Mouse (Mus musculus) kidney, postnatal 0 days (tissue): ENCODE measurements around the gene Sdk2. TPM values are rescaled to one million over a fixed set of nuclear protein-coding genes. Genes with fewer than 3 reads are reported as not detected.

Experiments
- ATAC-seq: fragments of 200-750 bp; cut with Nextera tagmentation; replicated peaks from 2 replicates; pipeline ENCODE4 v1.8.0; 2017; ENCODE audit warnings: low read depth, moderate number of reproducible peaks, moderate TSS enrichment, moderate library complexity; ENCODE audit not compliant: low FRiP score
- DNase-seq: peaks from one replicate; pipeline ENCODE4 v3.0.0-alpha.2; 2016; ENCODE audit warnings: low spot score
- H3K27ac ChIP-seq: fragments of 300-500 bp; sonication (generic); 2 replicates; pipeline ENCODE4 v1.5.1; 2014; ENCODE audit warnings: mild to moderate bottlenecking
- H3K27me3 ChIP-seq: fragments of 300-500 bp; sonication (generic); 2 replicates; pipeline ENCODE4 v1.6.1; 2014; ENCODE audit warnings: low read length, mixed read lengths; ENCODE audit not compliant: insufficient read depth
- H3K36me3 ChIP-seq: fragments of 300-500 bp; sonication (generic); 2 replicates; pipeline ENCODE4 v1.6.1; 2014; ENCODE audit warnings: low read length, mixed read lengths; ENCODE audit not compliant: insufficient read depth
- H3K4me1 ChIP-seq: fragments of 300-500 bp; sonication (generic); replicated peaks from 2 replicates; pipeline ENCODE4 v1.6.1; 2014; ENCODE audit warnings: antibody characterized with exemption, low read length, mixed read lengths; ENCODE audit not compliant: insufficient read depth
- H3K4me2 ChIP-seq: fragments of 300-500 bp; sonication (generic); 2 replicates; pipeline ENCODE4 v1.6.1; 2014; ENCODE audit warnings: mild to moderate bottlenecking, low read length, moderate library complexity, mixed read lengths
- H3K4me3 ChIP-seq: fragments of 300-500 bp; sonication (generic); replicated peaks from 2 replicates; pipeline ENCODE4 v1.5.1; 2014; ENCODE audit warnings: low read depth, low read length
- H3K9ac ChIP-seq: fragments of 300-500 bp; sonication (generic); 2 replicates; pipeline ENCODE4 v1.6.1; 2014; ENCODE audit warnings: low read depth, low read length
- H3K9me3 ChIP-seq: fragments of 300-500 bp; sonication (generic); replicated peaks from 2 replicates; pipeline ENCODE4 v1.6.1; 2016; ENCODE audit warnings: low read length, inconsistent platforms, mixed read lengths
- CTCF ChIP-seq: IDR thresholded peaks from 2 replicates; pipeline ENCODE4 v1.5.1; 2016; ENCODE audit warnings: antibody characterized with exemption, low read depth, mild to moderate bottlenecking, moderate library complexity
- WGBS: fragments of 180-500 bp; shearing (Covaris S2); extraction: QIAGEN DNeasy Blood & Tissue Kit; methylation state at CpG from one replicate; pipeline ENCODE4 v1.1.7; 2014; 5-methylcytosine and 5-hydroxymethylcytosine counted together
- polyA plus RNA-seq: library from polyadenylated mRNA; unstranded; fragments of >200 nt; fragmentation: Nextera tagmentation; extraction: Ambion mirVana; gene quantifications from 2 replicates; pipeline ENCODE4 v1.2.1, GENCODE M21; 2015

The Sdk2 gene
- polyA plus RNA-seq, 1 experiment from 2014 or later = 2.2 TPM

DNA sequence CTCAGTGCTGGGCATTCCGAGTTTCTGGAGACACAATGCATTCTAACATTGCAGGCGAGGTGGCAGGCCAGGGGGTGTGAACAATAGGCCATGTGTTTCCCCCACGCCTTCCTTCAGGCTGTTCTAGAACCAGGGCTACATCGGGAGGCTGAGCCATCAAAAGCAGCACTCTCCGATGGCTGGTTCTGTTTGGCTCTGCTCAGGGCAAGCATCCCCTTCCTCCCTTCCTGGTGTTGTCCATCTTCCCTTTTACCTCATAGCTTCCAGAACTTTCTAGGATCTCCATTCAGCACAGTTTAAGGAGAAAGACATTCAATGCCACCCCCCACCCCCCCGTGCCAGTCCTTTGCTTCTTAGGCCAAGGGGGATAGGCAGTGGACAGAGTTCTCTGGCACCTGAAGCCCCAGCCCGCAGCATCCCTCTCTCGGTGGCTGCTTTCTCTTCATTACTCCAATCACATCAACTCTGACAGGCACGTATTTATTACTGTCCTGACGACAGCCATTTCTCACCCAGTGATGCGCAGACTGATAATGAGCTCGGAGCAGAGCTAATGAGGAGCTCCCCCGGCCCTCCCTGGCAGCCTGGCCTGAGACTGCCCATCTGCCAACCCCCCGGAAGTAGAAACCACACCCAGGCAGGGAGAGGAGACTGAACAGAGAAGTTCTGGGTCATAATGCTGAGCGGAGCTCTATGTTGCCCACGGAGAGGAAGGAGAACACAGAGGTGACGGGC is 12.1 kb downstream of the Sdk2 start:
- 57% methylated on average over 17 of the region's 17 CpGs for WGBS
- no peak overlapping the region for H3K9ac ChIP-seq
- H3K27ac ChIP-seq = no peak overlapping the region
- 0 out of 2 replicates have a peak, but pooled peaks cover 4% of the 10 kb centered on the region for H3K4me1 ChIP-seq
- H3K4me2 ChIP-seq = no peak overlapping the region
- H3K36me3 ChIP-seq = no peaks in the 10 kb centered on the region
- no peaks in the 10 kb centered on the region for H3K9me3 ChIP-seq
- no peak overlapping the region for H3K4me3 ChIP-seq
- ATAC-seq = no peak
- TF ChIP-seq CTCF = no peak
- DNase-seq = no peak
- H3K27me3 ChIP-seq = no peaks in the 10 kb centered on the region

DNA sequence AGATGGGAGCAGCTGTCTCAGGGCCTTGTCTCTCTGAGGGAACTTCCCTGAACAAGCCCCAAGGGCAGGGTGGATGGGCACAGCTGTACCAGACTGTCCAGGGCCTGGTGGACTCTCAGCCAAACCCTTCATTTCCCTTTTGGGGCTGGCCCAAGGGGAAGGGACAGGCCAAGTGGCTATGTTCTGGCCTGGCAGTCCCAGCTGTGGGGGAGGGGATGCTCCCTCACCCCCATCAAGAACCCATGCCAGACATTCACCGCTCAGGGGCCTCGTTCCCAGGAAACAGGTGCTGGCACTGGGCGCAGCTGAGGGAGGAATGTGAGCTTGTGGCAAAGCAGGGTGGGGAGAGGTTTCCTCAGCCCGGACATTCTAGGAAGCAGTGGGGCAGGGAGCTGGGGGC is 15.5 kb downstream of the Sdk2 start:
- Histone ChIP-seq H3K27ac (no peak overlapping the region), H3K9me3 (no peaks in the 10 kb centered on the region), H3K36me3 (no peaks in the 10 kb centered on the region), H3K27me3 (no peaks in the 10 kb centered on the region), H3K4me1 (0 out of 2 replicates have a peak, but pooled peaks cover 10% of the 10 kb centered on the region), H3K4me3 (no peak overlapping the region), H3K9ac (no peak overlapping the region), H3K4me2 (no peak overlapping the region)
- no peak for TF ChIP-seq CTCF
- no peak for DNase-seq
- 45% methylated on average over 4 of the region's 4 CpGs for WGBS
- ATAC-seq = no peak

DNA sequence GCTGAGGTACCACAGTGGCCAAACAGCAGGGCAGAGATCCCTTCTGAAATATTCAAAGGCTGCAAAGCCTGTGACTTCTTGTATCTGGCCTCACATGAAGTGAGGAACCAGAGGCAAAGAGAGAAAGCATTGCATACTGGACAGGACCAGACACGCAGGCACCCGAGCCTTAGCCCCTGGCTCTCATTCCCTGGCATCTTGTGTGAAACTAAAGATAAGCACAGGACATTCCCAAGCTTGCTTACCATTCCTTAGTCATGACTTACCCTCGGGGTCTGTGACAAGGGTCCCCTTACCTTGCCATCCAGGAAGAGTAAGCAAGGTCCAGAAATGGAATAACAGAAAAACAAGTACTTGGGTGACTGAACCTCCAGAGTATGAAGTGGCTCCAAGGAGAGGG is 16.3 kb downstream of the Sdk2 start:
- Histone ChIP-seq H3K4me3 (no peak overlapping the region), H3K4me1 (0 out of 2 replicates have a peak, but pooled peaks cover 10% of the 10 kb centered on the region), H3K4me2 (no peak overlapping the region), H3K9ac (no peak overlapping the region), H3K27ac (no peak overlapping the region), H3K9me3 (no peaks in the 10 kb centered on the region), H3K27me3 (no peaks in the 10 kb centered on the region), H3K36me3 (no peaks in the 10 kb centered on the region)
- TF ChIP-seq CTCF = no peak
- WGBS = 83% methylated on average over 3 of the region's 3 CpGs
- ATAC-seq = no peak
- DNase-seq = no peak

DNA sequence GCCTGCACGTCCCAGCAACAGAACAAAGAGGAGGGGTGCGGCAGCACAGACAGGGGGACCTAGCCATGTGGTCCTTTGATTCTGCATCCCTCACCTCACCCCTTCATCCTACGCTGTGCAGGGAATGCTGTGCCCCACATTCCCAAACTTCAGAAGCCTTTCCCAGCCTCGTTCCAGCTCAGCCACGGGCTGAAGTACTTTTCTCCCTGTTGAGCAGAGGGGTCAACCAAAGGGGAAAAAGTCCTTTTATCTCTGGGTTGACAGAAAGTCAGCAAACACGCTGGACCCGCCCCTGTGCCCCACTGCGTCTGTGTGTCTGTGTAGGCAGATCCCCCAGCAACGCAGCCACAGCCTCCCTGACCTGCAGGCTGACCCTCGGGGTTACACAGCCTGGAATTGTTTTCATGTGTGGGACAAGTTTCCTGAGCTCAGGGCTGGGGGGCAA is 18.9 kb downstream of the Sdk2 start:
- Histone ChIP-seq H3K36me3 (no peaks in the 10 kb centered on the region), H3K9ac (no peak overlapping the region), H3K27me3 (no peaks in the 10 kb centered on the region), H3K9me3 (no peaks in the 10 kb centered on the region), H3K4me3 (no peak overlapping the region), H3K4me2 (peak overlapping the region; percentile 16; the same call in 1 of the 2 replicates), H3K4me1 (0 out of 2 replicates have a peak, but pooled peaks cover 10% of the 10 kb centered on the region), H3K27ac (peak overlapping the region; percentile 42; the same call in 1 of the 2 replicates)
- DNase-seq (peak; percentile 66), ATAC-seq (no peak)
- TF ChIP-seq CTCF = no peak
- 8% methylated on average over 10 of the region's 10 CpGs for WGBS

DNA sequence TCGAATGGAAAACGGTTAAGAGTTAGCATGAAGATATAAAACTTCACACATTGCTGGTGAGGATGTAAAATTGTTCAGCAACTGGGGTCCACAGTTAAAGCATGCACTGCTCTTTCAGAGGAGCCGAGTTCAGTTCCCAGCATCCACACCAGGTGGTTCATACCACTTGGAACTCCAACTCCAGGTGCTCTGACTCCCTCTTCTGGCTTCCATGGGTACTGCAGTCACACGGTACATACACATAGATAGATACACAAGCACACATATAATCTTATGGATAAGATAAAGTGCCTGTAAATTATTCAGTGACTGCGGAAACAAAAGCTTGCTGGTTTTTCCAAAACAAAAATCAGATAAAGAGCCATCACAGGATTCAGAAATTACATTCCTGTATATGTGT is 19.9 kb downstream of the Sdk2 start:
- WGBS = 94% methylated on average over 5 of the region's 5 CpGs
- no peak overlapping the region for H3K4me2 ChIP-seq
- TF ChIP-seq CTCF = peak; percentile 34; the same call in 1 of the 2 replicates
- no peaks in the 10 kb centered on the region for H3K36me3 ChIP-seq
- ATAC-seq (no peak), DNase-seq (no peak)
- H3K9ac ChIP-seq = no peak overlapping the region
- H3K4me3 ChIP-seq = no peak overlapping the region
- 0 out of 2 replicates have a peak, but pooled peaks cover 10% of the 10 kb centered on the region for H3K4me1 ChIP-seq
- no peaks in the 10 kb centered on the region for H3K9me3 ChIP-seq
- H3K27ac ChIP-seq = no peak overlapping the region
- H3K27me3 ChIP-seq = no peaks in the 10 kb centered on the region

DNA sequence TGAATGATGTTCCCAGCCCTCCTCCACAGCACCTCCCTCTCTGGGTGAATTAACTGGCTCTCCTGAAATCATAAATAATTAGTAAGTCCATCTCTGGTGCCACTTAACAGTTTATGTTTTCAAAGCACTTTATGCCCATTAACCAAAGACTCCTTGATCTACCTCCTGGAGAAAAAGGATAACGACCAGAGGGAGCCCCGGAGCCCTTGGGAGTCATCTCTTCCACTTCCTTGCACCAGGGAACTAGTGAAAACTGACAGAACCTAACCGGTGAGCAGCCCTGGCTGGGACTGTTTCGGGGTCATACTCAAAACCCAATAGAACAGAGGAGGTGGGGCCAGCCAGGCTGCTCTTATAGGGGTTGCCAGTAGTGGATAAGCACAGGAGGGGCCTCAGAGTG is 22.5 kb downstream of the Sdk2 start:
- Histone ChIP-seq H3K4me3 (no peak overlapping the region), H3K27me3 (no peaks in the 10 kb centered on the region), H3K9ac (no peak overlapping the region), H3K36me3 (no peaks in the 10 kb centered on the region), H3K4me2 (no peak overlapping the region), H3K4me1 (0 out of 2 replicates have a peak, but pooled peaks cover 14% of the 10 kb centered on the region), H3K9me3 (no peaks in the 10 kb centered on the region), H3K27ac (0 out of 2 replicates have a peak overlapping the region, but pooled peaks have one; percentile 5)
- ATAC-seq (no peak), DNase-seq (no peak)
- 25% methylated on average over 4 of the region's 4 CpGs for WGBS
- TF ChIP-seq CTCF = no peak
